Mouse (Mus musculus): ENCODE measurements at regions not wholly inside any gene's neighbourhood (a gene's known extent, or its start where the extent isn't known, plus 50 kb on each side); places are given as distances from the start of the nearest gene placed in this dataset.

GRCm38 (mm10) chr12:73451257-73451656 is 94.9 kb downstream of the Tmem30b start:
- no peak for ATAC-seq
- WGBS = 69% methylated on average over 3 of the region's 3 CpGs
- no peak overlapping the region for H3K4me3 ChIP-seq (ENCODE audit: low read depth, low read length)

GRCm38 (mm10) chr12:73450541-73450940 is 95.7 kb downstream of the Tmem30b start:
- Histone ChIP-seq H3K9me3 (replicated peaks; ENCODE audit: control insufficient read depth, low read length) (no peaks in the 10 kb centered on the region), H3K27me3 (replicated peaks; ENCODE audit: control insufficient read depth, insufficient read depth, low read length) (no peaks in the 10 kb centered on the region), H3K4me1 (ENCODE audit: control insufficient read depth, insufficient read depth, low read length) (no peaks in the 10 kb centered on the region), H3K36me3 (ENCODE audit: control insufficient read depth, insufficient read depth, low read length) (no peaks in the 10 kb centered on the region), H3K4me3 (ENCODE audit: low read depth, low read length) (no peak overlapping the region), H3K4me2 (ENCODE audit: low read length) (no peak overlapping the region), H3K27ac (ENCODE audit: low read depth, low read length) (no peak overlapping the region), H3K9ac (ENCODE audit: low read length) (no peak overlapping the region)
- ATAC-seq (no peak), DNase-seq (ENCODE audit: low spot score) (no peak)
- WGBS = 83% methylated on average over 4 of the region's 4 CpGs

More at GRCm38 (mm10) chr12:73451257-73451656, 94.9 kb downstream of the Tmem30b start:
- no peak overlapping the region for H3K9ac ChIP-seq (ENCODE audit: low read length)
- H3K4me2 ChIP-seq (ENCODE audit: low read length) = no peak overlapping the region
- no peaks in the 10 kb centered on the region for H3K36me3 ChIP-seq (ENCODE audit: control insufficient read depth, insufficient read depth, low read length)
- no peak overlapping the region for H3K27ac ChIP-seq (ENCODE audit: low read depth, low read length)
- no peaks in the 10 kb centered on the region for H3K9me3 ChIP-seq (replicated peaks; ENCODE audit: control insufficient read depth, low read length)
- no peaks in the 10 kb centered on the region for H3K4me1 ChIP-seq (ENCODE audit: control insufficient read depth, insufficient read depth, low read length)
- H3K27me3 ChIP-seq (replicated peaks; ENCODE audit: control insufficient read depth, insufficient read depth, low read length) = no peaks in the 10 kb centered on the region
- DNase-seq (ENCODE audit: low spot score) = no peak

GRCm38 (mm10) chr12:73449911-73450520 is 96.2 kb downstream of the Tmem30b start:
- no peak overlapping the region for H3K4me3 ChIP-seq (ENCODE audit: low read depth, low read length)
- H3K4me2 ChIP-seq (ENCODE audit: low read length) = no peak overlapping the region
- H3K27me3 ChIP-seq (replicated peaks; ENCODE audit: control insufficient read depth, insufficient read depth, low read length) = no peaks in the 10 kb centered on the region
- no peaks in the 10 kb centered on the region for H3K9me3 ChIP-seq (replicated peaks; ENCODE audit: control insufficient read depth, low read length)
- no peaks in the 10 kb centered on the region for H3K36me3 ChIP-seq (ENCODE audit: control insufficient read depth, insufficient read depth, low read length)
- ATAC-seq (no peak), DNase-seq (ENCODE audit: low spot score) (peak; percentile 40)
- H3K27ac ChIP-seq (ENCODE audit: low read depth, low read length) = no peak overlapping the region
- WGBS = 45% methylated on average over 9 of the region's 9 CpGs
- no peaks in the 10 kb centered on the region for H3K4me1 ChIP-seq (ENCODE audit: control insufficient read depth, insufficient read depth, low read length)
- no peak overlapping the region for H3K9ac ChIP-seq (ENCODE audit: low read length)

GRCm38 (mm10) chr12:73449069-73449468 is 97.1 kb downstream of the Tmem30b start:
- Histone ChIP-seq H3K4me3 (ENCODE audit: low read depth, low read length) (no peak overlapping the region), H3K4me1 (ENCODE audit: control insufficient read depth, insufficient read depth, low read length) (no peaks in the 10 kb centered on the region), H3K27ac (ENCODE audit: low read depth, low read length) (no peak overlapping the region), H3K36me3 (ENCODE audit: control insufficient read depth, insufficient read depth, low read length) (no peaks in the 10 kb centered on the region), H3K9ac (ENCODE audit: low read length) (no peak overlapping the region), H3K27me3 (replicated peaks; ENCODE audit: control insufficient read depth, insufficient read depth, low read length) (no peaks in the 10 kb centered on the region), H3K9me3 (replicated peaks; ENCODE audit: control insufficient read depth, low read length) (no peaks in the 10 kb centered on the region), H3K4me2 (ENCODE audit: low read length) (no peak overlapping the region)
- no peak for DNase-seq (ENCODE audit: low spot score)
- no peak for ATAC-seq
- WGBS = 90% methylated on average over 9 of the region's 9 CpGs

GRCm38 (mm10) chr12:73448388-73448965 is 97.7 kb downstream of the Tmem30b start:
- ATAC-seq (no peak), DNase-seq (ENCODE audit: low spot score) (no peak)
- H3K9ac ChIP-seq (ENCODE audit: low read length) = no peak overlapping the region
- no peaks in the 10 kb centered on the region for H3K9me3 ChIP-seq (replicated peaks; ENCODE audit: control insufficient read depth, low read length)
- H3K4me1 ChIP-seq (ENCODE audit: control insufficient read depth, insufficient read depth, low read length) = no peaks in the 10 kb centered on the region
- WGBS = 67% methylated on average over 10 of the region's 10 CpGs
- H3K4me2 ChIP-seq (ENCODE audit: low read length) = no peak overlapping the region
- no peaks in the 10 kb centered on the region for H3K36me3 ChIP-seq (ENCODE audit: control insufficient read depth, insufficient read depth, low read length)
- no peak overlapping the region for H3K4me3 ChIP-seq (ENCODE audit: low read depth, low read length)
- H3K27me3 ChIP-seq (replicated peaks; ENCODE audit: control insufficient read depth, insufficient read depth, low read length) = no peaks in the 10 kb centered on the region
- H3K27ac ChIP-seq (ENCODE audit: low read depth, low read length) = no peak overlapping the region

- no peaks in the 10 kb centered on the region for H3K9me3 ChIP-seq (replicated peaks; ENCODE audit: control insufficient read depth, low read length)
- H3K9ac ChIP-seq (ENCODE audit: low read length) = no peak overlapping the region
- WGBS = 95% methylated on average over 6 of the region's 6 CpGs
- no peaks in the 10 kb centered on the region for H3K4me1 ChIP-seq (ENCODE audit: control insufficient read depth, insufficient read depth, low read length)
- no peak for DNase-seq (ENCODE audit: low spot score)
- H3K27me3 ChIP-seq (replicated peaks; ENCODE audit: control insufficient read depth, insufficient read depth, low read length) = no peaks in the 10 kb centered on the region
- no peak overlapping the region for H3K4me2 ChIP-seq (ENCODE audit: low read length)
- no peak for ATAC-seq
- no peak overlapping the region for H3K4me3 ChIP-seq (ENCODE audit: low read depth, low read length)
- no peak overlapping the region for H3K27ac ChIP-seq (ENCODE audit: low read depth, low read length)
- no peaks in the 10 kb centered on the region for H3K36me3 ChIP-seq (ENCODE audit: control insufficient read depth, insufficient read depth, low read length)
These were observed 99.0 kb downstream of the Tmem30b start for GRCm38 (mm10) chr12:73447172-73447571.

GRCm38 (mm10) chr12:73446148-73446547 is 100.0 kb downstream of the Tmem30b start:
- no peak for DNase-seq (ENCODE audit: low spot score)
- Histone ChIP-seq H3K9me3 (replicated peaks; ENCODE audit: control insufficient read depth, low read length) (no peaks in the 10 kb centered on the region), H3K4me2 (ENCODE audit: low read length) (no peak overlapping the region), H3K36me3 (ENCODE audit: control insufficient read depth, insufficient read depth, low read length) (no peaks in the 10 kb centered on the region), H3K27me3 (replicated peaks; ENCODE audit: control insufficient read depth, insufficient read depth, low read length) (no peaks in the 10 kb centered on the region), H3K9ac (ENCODE audit: low read length) (no peak overlapping the region), H3K4me3 (ENCODE audit: low read depth, low read length) (no peak overlapping the region), H3K4me1 (ENCODE audit: control insufficient read depth, insufficient read depth, low read length) (no peaks in the 10 kb centered on the region), H3K27ac (ENCODE audit: low read depth, low read length) (no peak overlapping the region)
- no peak for ATAC-seq
- WGBS = 94% methylated on average over 7 of the region's 7 CpGs

GRCm38 (mm10) chr12:73445562-73445961 is 100.6 kb downstream of the Tmem30b start:
- Histone ChIP-seq H3K4me3 (ENCODE audit: low read depth, low read length) (no peak overlapping the region), H3K27me3 (replicated peaks; ENCODE audit: control insufficient read depth, insufficient read depth, low read length) (no peaks in the 10 kb centered on the region), H3K27ac (ENCODE audit: low read depth, low read length) (no peak overlapping the region), H3K36me3 (ENCODE audit: control insufficient read depth, insufficient read depth, low read length) (no peaks in the 10 kb centered on the region), H3K4me2 (ENCODE audit: low read length) (no peak overlapping the region), H3K9me3 (replicated peaks; ENCODE audit: control insufficient read depth, low read length) (no peaks in the 10 kb centered on the region), H3K4me1 (ENCODE audit: control insufficient read depth, insufficient read depth, low read length) (no peaks in the 10 kb centered on the region), H3K9ac (ENCODE audit: low read length) (no peak overlapping the region)
- no peak for ATAC-seq
- no peak for DNase-seq (ENCODE audit: low spot score)
- 71% methylated on average over 10 of the region's 10 CpGs for WGBS

- no peaks in the 10 kb centered on the region for H3K36me3 ChIP-seq (ENCODE audit: control insufficient read depth, insufficient read depth, low read length)
- 61% methylated on average over 10 of the region's 10 CpGs for WGBS
- ATAC-seq (no peak), DNase-seq (ENCODE audit: low spot score) (no peak)
- H3K4me3 ChIP-seq (ENCODE audit: low read depth, low read length) = no peak overlapping the region
- H3K9me3 ChIP-seq (replicated peaks; ENCODE audit: control insufficient read depth, low read length) = no peaks in the 10 kb centered on the region
- H3K4me2 ChIP-seq (ENCODE audit: low read length) = no peak overlapping the region
- no peaks in the 10 kb centered on the region for H3K4me1 ChIP-seq (ENCODE audit: control insufficient read depth, insufficient read depth, low read length)
- no peaks in the 10 kb centered on the region for H3K27me3 ChIP-seq (replicated peaks; ENCODE audit: control insufficient read depth, insufficient read depth, low read length)
- no peak overlapping the region for H3K9ac ChIP-seq (ENCODE audit: low read length)
- no peak overlapping the region for H3K27ac ChIP-seq (ENCODE audit: low read depth, low read length)
These were observed 101.1 kb downstream of the Tmem30b start for GRCm38 (mm10) chr12:73445128-73445527.

All from forebrain, embryonic 14.5 days (tissue).